Mouse (Mus musculus) MEL (cell line): ENCODE results near the gene Gpx4. TPM values are rescaled to one million over a fixed set of nuclear protein-coding genes. Genes with fewer than 3 reads are reported as not detected.

Experiments
- DNase-seq: peaks from one replicate; pipeline ENCODE4 v3.0.0; 2011; ENCODE audit warnings: low read depth, low spot score
- H3K27ac ChIP-seq: 2 replicates; pipeline ENCODE4 v1.5.1; 2012; ENCODE audit warnings: low read depth, mild to moderate bottlenecking, control low read depth, low read length, moderate library complexity; ENCODE audit not compliant: control insufficient read depth
- H3K27me3 ChIP-seq, 2 experiments: fragments of 150-350 bp in 1 of 2; sonication (generic) in 1 of 2; 2 replicates each; pipeline ENCODE4 v1.6.1; 2012; ENCODE audit warnings: low read length in 2 of 2, mild to moderate bottlenecking in 2 of 2, improper control_type of control experiment in 1 of 2, moderate library complexity in 1 of 2; ENCODE audit not compliant: insufficient read depth in 2 of 2, control insufficient read depth in 1 of 2
- H3K36me3 ChIP-seq, 2 experiments: 2 replicates each; pipeline ENCODE4 v1.6.1; 2012 to 2014; ENCODE audit warnings: low read length in 2 of 2, improper control_type of control experiment in 1 of 2, inconsistent platforms in 1 of 2, mild to moderate bottlenecking in 1 of 2; ENCODE audit not compliant: insufficient read depth in 2 of 2, control insufficient read depth in 1 of 2
- H3K4me1 ChIP-seq, 2 experiments: fragments of 150-350 bp in 1 of 2; sonication (generic) in 1 of 2; 2 replicates each; pipeline ENCODE4 v1.6.1; 2012; ENCODE audit warnings: low read length in 2 of 2, improper control_type of control experiment in 1 of 2, mild to moderate bottlenecking in 1 of 2; ENCODE audit not compliant: insufficient read depth in 2 of 2, control insufficient read depth in 1 of 2
- H3K4me3 ChIP-seq, 2 experiments: fragments of 150-350 bp in 1 of 2; sonication (generic) in 1 of 2; 2 replicates each; pipeline ENCODE4 v1.5.1; 2012; ENCODE audit warnings: low read depth in 2 of 2, low read length in 2 of 2, mild to moderate bottlenecking in 2 of 2, moderate library complexity in 2 of 2, control low read depth in 1 of 2, improper control_type of control experiment in 1 of 2; ENCODE audit not compliant: control insufficient read depth in 1 of 2, insufficient read depth in 1 of 2
- H3K79me2 ChIP-seq: 2 replicates; pipeline ENCODE4 v1.6.1; 2012; ENCODE audit warnings: mild to moderate bottlenecking, low read length, moderate library complexity; ENCODE audit not compliant: control insufficient read depth, poor library complexity, insufficient read depth
- H3K9ac ChIP-seq: 2 replicates; pipeline ENCODE4 v1.6.1; 2012; ENCODE audit warnings: low read depth, mild to moderate bottlenecking, control low read depth, low read length, moderate library complexity; ENCODE audit not compliant: control insufficient read depth, poor library complexity, severe bottlenecking
- H3K9me3 ChIP-seq: fragments of 150-350 bp; sonication (generic); replicated peaks from 2 replicates; pipeline ENCODE4 v1.6.1; 2012; ENCODE audit warnings: mild to moderate bottlenecking, low read length, improper control_type of control experiment, moderate library complexity; ENCODE audit not compliant: insufficient read depth
- BHLHE40 ChIP-seq: IDR thresholded peaks from 2 replicates; pipeline ENCODE4 v1.6.1; 2012; ENCODE audit warnings: low read depth, mild to moderate bottlenecking, inconsistent platforms, low read length, improper control_type of control experiment, borderline replicate concordance
- CHD1 ChIP-seq: IDR thresholded peaks from 2 replicates; pipeline ENCODE4 v1.6.1; 2012; ENCODE audit warnings: low read depth, mild to moderate bottlenecking, inconsistent platforms, low read length, improper control_type of control experiment
- CHD2 ChIP-seq: IDR thresholded peaks from 2 replicates; pipeline ENCODE4 v1.6.1; 2011; ENCODE audit warnings: low read length, improper control_type of control experiment
- CTCF ChIP-seq, 3 experiments: IDR thresholded peaks in 2 of 3; conservative IDR thresholded peaks in 1 of 3; 2 replicates each; pipeline ENCODE4 v1.5.1; 2011 to 2012; ENCODE audit warnings: low read length in 3 of 3, low read depth in 2 of 3, mild to moderate bottlenecking in 2 of 3, improper control_type of control experiment in 1 of 3, inconsistent platforms in 1 of 3, mixed read lengths in 1 of 3, moderate library complexity in 1 of 3; ENCODE audit not compliant: control insufficient read depth in 1 of 3, insufficient read depth in 1 of 3, poor library complexity in 1 of 3, severe bottlenecking in 1 of 3
- EP300 ChIP-seq, 2 experiments: IDR thresholded peaks; 2 replicates each; pipeline ENCODE4 v1.6.1; 2011; ENCODE audit warnings: improper control_type of control experiment in 2 of 2, low read length in 2 of 2, low read depth in 1 of 2, mild to moderate bottlenecking in 1 of 2
- GABPA ChIP-seq: IDR thresholded peaks from 2 replicates; pipeline ENCODE4 v1.6.1; 2012; ENCODE audit warnings: low read depth, mild to moderate bottlenecking, inconsistent platforms, low read length, improper control_type of control experiment, moderate library complexity
- HCFC1 ChIP-seq: IDR thresholded peaks from 2 replicates; pipeline ENCODE4 v1.6.1; 2012; ENCODE audit warnings: low read depth, mild to moderate bottlenecking, inconsistent platforms, low read length, improper control_type of control experiment, moderate library complexity
- KAT2A ChIP-seq: conservative IDR thresholded peaks from 2 replicates; pipeline ENCODE4 v1.6.1; 2012; ENCODE audit warnings: low read depth, low read length, improper control_type of control experiment, inconsistent platforms
- MAFK ChIP-seq: IDR thresholded peaks from 2 replicates; pipeline ENCODE4 v1.6.1; 2011; ENCODE audit warnings: low read depth, mild to moderate bottlenecking, low read length, improper control_type of control experiment, borderline replicate concordance
- MAX ChIP-seq: IDR thresholded peaks from 2 replicates; pipeline ENCODE4 v1.6.1; 2011; ENCODE audit warnings: low read length, improper control_type of control experiment
- MAZ ChIP-seq: IDR thresholded peaks from 2 replicates; pipeline ENCODE4 v1.6.1; 2012; ENCODE audit warnings: low read depth, mild to moderate bottlenecking, inconsistent platforms, low read length, improper control_type of control experiment
- MEF2A ChIP-seq: IDR thresholded peaks from 2 replicates; pipeline ENCODE4 v1.6.1; 2014; ENCODE audit warnings: low read depth, mild to moderate bottlenecking, inconsistent platforms, low read length, improper control_type of control experiment; ENCODE audit not compliant: poor library complexity, insufficient replicate concordance, severe bottlenecking; ENCODE audit errors: extremely low read depth
- NELFE ChIP-seq: IDR thresholded peaks from 2 replicates; pipeline ENCODE4 v1.6.1; 2011; ENCODE audit warnings: low read depth, low read length, improper control_type of control experiment
- POLR2AphosphoS2 ChIP-seq: IDR thresholded peaks from 2 replicates; pipeline ENCODE4 v1.6.1; 2011; ENCODE audit warnings: low read length, improper control_type of control experiment
- RAD21 ChIP-seq: IDR thresholded peaks from 2 replicates; pipeline ENCODE4 v1.6.1; 2011; ENCODE audit warnings: mild to moderate bottlenecking, low read depth, low read length, improper control_type of control experiment
- SIN3A ChIP-seq: IDR thresholded peaks from 2 replicates; pipeline ENCODE4 v1.6.1; 2012; ENCODE audit warnings: low read length, improper control_type of control experiment, inconsistent platforms
- SMC3 ChIP-seq: IDR thresholded peaks from 2 replicates; pipeline ENCODE4 v1.6.1; 2011; ENCODE audit warnings: low read depth, low read length, improper control_type of control experiment
- TBP ChIP-seq: IDR thresholded peaks from 2 replicates; pipeline ENCODE4 v1.8.0; 2011; ENCODE audit warnings: low read depth, low read length, improper control_type of control experiment
- USF2 ChIP-seq, 2 experiments: IDR thresholded peaks; 2 replicates each; pipeline ENCODE4 v1.6.1; 2011 to 2012; ENCODE audit warnings: improper control_type of control experiment in 2 of 2, low read length in 2 of 2, borderline replicate concordance in 1 of 2, inconsistent platforms in 1 of 2, low read depth in 1 of 2, mild to moderate bottlenecking in 1 of 2; ENCODE audit not compliant: insufficient read depth in 1 of 2
- ZC3H11A ChIP-seq: IDR thresholded peaks from 2 replicates; pipeline ENCODE4 v1.6.1; 2012; ENCODE audit warnings: low read depth, mild to moderate bottlenecking, inconsistent platforms, low read length, improper control_type of control experiment
- ZKSCAN1 ChIP-seq: IDR thresholded peaks from 2 replicates; pipeline ENCODE4 v1.6.1; 2012; ENCODE audit warnings: low read depth, mild to moderate bottlenecking, inconsistent platforms, low read length, improper control_type of control experiment, moderate library complexity
- ZNF384 ChIP-seq: IDR thresholded peaks from 2 replicates; pipeline ENCODE4 v1.6.1; 2012; ENCODE audit warnings: low read depth, mild to moderate bottlenecking, inconsistent platforms, low read length, improper control_type of control experiment
- polyA plus RNA-seq, 2 experiments: library from polyadenylated mRNA; stranded (reverse) in 1 of 2; unstranded in 1 of 2; fragments of >175 nt in 1 of 2; fragments of >200 nt in 1 of 2; gene quantifications; 2 replicates each; pipeline versions ENCODE4 v1.2.1 to v1.2.4; 2012; ENCODE audit warnings: low replicate concordance in 2 of 2, low read depth in 1 of 2; ENCODE audit not compliant: insufficient read length in 2 of 2, insufficient read depth in 1 of 2, missing spikeins in 1 of 2
- total RNA-seq: library from RNA; depleted of rRNA; stranded (reverse); fragments of 300-350 nt; gene quantifications from 2 replicates; pipeline ENCODE4 v1.2.3, GENCODE M21; 2012

Gene Gpx4
- total and polyA plus RNA-seq, 3 experiments: 508 to 536 TPM; not detected in 1

GRCm38 (mm10) chr10:80014484-80015290 is 32.3 kb upstream of the Gpx4 start:
- Histone ChIP-seq H3K27me3 (no peaks in the 10 kb centered on the region), H3K4me3 (no peak overlapping the region), H3K27ac (no peak overlapping the region), H3K36me3 (peaks cover 8 to 11% of the 10 kb centered on the region in 2 experiments), H3K79me2 (peaks cover 12% of the 10 kb centered on the region), H3K9ac (no peak overlapping the region), H3K4me1 (peaks cover 10 to 19% of the 10 kb centered on the region in 2 experiments), H3K9me3 (no peaks in the 10 kb centered on the region)
- peak; percentile 37 for DNase-seq
- TF ChIP-seq RAD21 (peak; percentile 40), MAFK (no peak), MAZ (no peak), USF2 (IDR thresholded peaks at IDR 0.05; ENCODE audit: borderline replicate concordance in 1 of 2, insufficient read depth in 1 of 2, low read depth in 1 of 2, low read length in 2 of 2) (no peak), EP300 (IDR thresholded peaks at IDR 0.05; ENCODE audit: low read depth in 1 of 2, low read length in 2 of 2) (no peak), SMC3 (peak; percentile 47), MAX (no peak), ZC3H11A (peak; percentile 28; the same call in 1 of the 2 replicates), KAT2A (no peak), CTCF (IDR thresholded peaks at IDR 0.05 in 2 of 3, conservative IDR thresholded peaks at IDR 0.05 in 1 of 3; ENCODE audit: control insufficient read depth in 1 of 3, insufficient read depth in 1 of 3, low read depth in 2 of 3, low read length in 3 of 3, poor library complexity in 1 of 3, severe bottlenecking in 1 of 3) (peak; percentile 43 to 64 (median 56)), CHD2 (no peak), ZKSCAN1 (no peak)

DNA sequence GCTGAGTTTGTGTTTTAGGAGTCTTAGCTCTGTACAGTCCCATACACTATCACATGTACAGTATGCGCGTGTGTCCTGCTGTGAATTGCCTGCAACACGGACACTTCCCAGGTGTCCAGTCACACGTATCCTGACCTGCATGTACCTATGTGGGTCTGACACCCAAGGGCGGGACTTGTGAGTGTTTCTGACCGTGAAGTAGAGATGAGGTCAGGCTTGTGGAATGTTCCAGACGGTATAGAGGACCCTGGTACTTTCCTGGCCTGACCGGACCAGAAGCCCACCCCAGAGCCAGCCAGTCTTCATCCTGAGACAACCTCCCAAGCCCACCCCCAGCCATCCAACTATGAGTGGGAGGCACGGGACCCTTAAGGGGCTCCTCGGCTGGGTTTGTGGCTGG is 31.4 kb upstream of the Gpx4 start:
- H3K4me1 ChIP-seq: peaks cover 10 to 19% of the 10 kb centered on the region in 2 experiments
- no peak for DNase-seq
- H3K36me3 ChIP-seq: peaks cover 2 to 11% of the 10 kb centered on the region in 2 experiments; a peak in 3 of 4 replicates
- no peaks in the 10 kb centered on the region for H3K27me3 ChIP-seq
- H3K27ac ChIP-seq: no peak overlapping the region
- H3K79me2 ChIP-seq: peaks cover 12% of the 10 kb centered on the region
- no peak for TF ChIP-seq SIN3A
- no peak for TF ChIP-seq MEF2A
- no peak for TF ChIP-seq EP300 (IDR thresholded peaks at IDR 0.05; ENCODE audit: low read depth in 1 of 2, low read length in 2 of 2)
- no peak for TF ChIP-seq TBP
- no peak for TF ChIP-seq ZNF384
- no peak for TF ChIP-seq HCFC1
- no peak for TF ChIP-seq MAFK
- TF ChIP-seq POLR2AphosphoS2: no peak
- TF ChIP-seq NELFE: no peak
- no peak for TF ChIP-seq BHLHE40
- no peak for TF ChIP-seq GABPA
- TF ChIP-seq CHD1: no peak
- no peak overlapping the region for H3K9ac ChIP-seq
- H3K4me3 ChIP-seq: no peak overlapping the region
- H3K9me3 ChIP-seq: no peaks in the 10 kb centered on the region
